Mouse (Mus musculus): ENCODE measurements around the gene Abhd12b.

- TF ChIP-seq CTCF (IDR thresholded peaks at IDR 0.05; ENCODE audit: low read depth) (peak; percentile 85), EP300 (IDR thresholded peaks at IDR 0.05; ENCODE audit: low read depth) (no peak)
Measured at GRCm38 (mm10) chr12:70144637-70145448, 9.1 kb upstream of the Abhd12b start.
